Mouse (Mus musculus): ENCODE data around the gene Apbb1ip. TPM values are rescaled to one million over a fixed set of nuclear protein-coding genes. Genes with fewer than 3 reads are reported as not detected.
"Not testable (repeated sequence)": the region's sequence is repeated elsewhere in the genome, so short reads cannot be mapped to it uniquely, and the experiment has no call there.

The Apbb1ip gene
- polyA plus RNA-seq, 1 experiment from 2014 or later: 1.4 TPM

GRCm38 (mm10) chr2:22857501-22857900, 83.6 kb downstream of the Apbb1ip start:
- Histone ChIP-seq H3K9ac (no peak overlapping the region), H3K4me3 (no peak overlapping the region), H3K4me2 (replicated peaks) (no peak overlapping the region), H3K36me3 (no peaks in the 10 kb centered on the region), H3K27ac (no peak overlapping the region), H3K4me1 (no peaks in the 10 kb centered on the region), H3K27me3 (no peaks in the 10 kb centered on the region), H3K9me3 (no peaks in the 10 kb centered on the region)
- no peak for ATAC-seq (ENCODE audit: insufficient number of reproducible peaks, insufficient read depth, low FRiP score, low TSS enrichment)
- WGBS: 79% methylated on average over 3 of the region's 3 CpGs

- Histone ChIP-seq H3K4me3 (no peak overlapping the region), H3K27ac (no peak overlapping the region), H3K9ac (no peak overlapping the region), H3K4me1 (no peaks in the 10 kb centered on the region), H3K27me3 (no peaks in the 10 kb centered on the region), H3K9me3 (no peaks in the 10 kb centered on the region), H3K36me3 (no peaks in the 10 kb centered on the region), H3K4me2 (replicated peaks) (no peak overlapping the region)
- WGBS: 78% methylated on average over 2 of the region's 2 CpGs
- no peak for ATAC-seq (ENCODE audit: insufficient number of reproducible peaks, insufficient read depth, low FRiP score, low TSS enrichment)
Measured at GRCm38 (mm10) chr2:22862194-22862593, 88.3 kb downstream of the Apbb1ip start.

- not testable (repeated sequence) for H3K27me3 ChIP-seq; H3K9me3 ChIP-seq; H3K4me1 ChIP-seq; H3K9ac ChIP-seq; H3K4me3 ChIP-seq; H3K4me2 ChIP-seq (replicated peaks); H3K27ac ChIP-seq; H3K36me3 ChIP-seq
- whole genome bisulfite sequencing: 3% methylated on average over 6 of the region's 6 CpGs
- peak; percentile 80 for ATAC-seq (ENCODE audit: insufficient number of reproducible peaks, insufficient read depth, low FRiP score, low TSS enrichment)
Measured at GRCm38 (mm10) chr2:22864394-22865037, 90.6 kb downstream of the Apbb1ip start.

GRCm38 (mm10) chr2:22865818-22866217, 91.9 kb downstream of the Apbb1ip start:
- no peak for ATAC-seq (ENCODE audit: insufficient number of reproducible peaks, insufficient read depth, low FRiP score, low TSS enrichment)
- Histone ChIP-seq H3K36me3 (no peaks in the 10 kb centered on the region), H3K4me2 (replicated peaks) (no peak overlapping the region), H3K9ac (no peak overlapping the region), H3K27ac (no peak overlapping the region), H3K4me1 (no peaks in the 10 kb centered on the region), H3K9me3 (no peaks in the 10 kb centered on the region), H3K4me3 (no peak overlapping the region), H3K27me3 (no peaks in the 10 kb centered on the region)
- WGBS: 94% methylated on average over 1 of the region's 1 CpGs

- Histone ChIP-seq H3K4me2 (replicated peaks) (no peak overlapping the region), H3K4me3 (no peak overlapping the region), H3K36me3 (no peaks in the 10 kb centered on the region), H3K4me1 (no peaks in the 10 kb centered on the region), H3K27ac (no peak overlapping the region), H3K9ac (no peak overlapping the region), H3K9me3 (no peaks in the 10 kb centered on the region), H3K27me3 (no peaks in the 10 kb centered on the region)
- no peak for ATAC-seq (ENCODE audit: insufficient number of reproducible peaks, insufficient read depth, low FRiP score, low TSS enrichment)
- 71% methylated on average over 7 of the region's 7 CpGs for WGBS
Measured at GRCm38 (mm10) chr2:22866894-22867424, 93.1 kb downstream of the Apbb1ip start.

GRCm38 (mm10) chr2:22873159-22873558, 99.3 kb downstream of the Apbb1ip start:
- Histone ChIP-seq H3K4me2 (replicated peaks) (no peak overlapping the region), H3K27me3 (no peaks in the 10 kb centered on the region), H3K9ac (no peak overlapping the region), H3K36me3 (no peaks in the 10 kb centered on the region), H3K27ac (no peak overlapping the region), H3K4me3 (no peak overlapping the region), H3K9me3 (no peaks in the 10 kb centered on the region), H3K4me1 (no peaks in the 10 kb centered on the region)
- no peak for ATAC-seq (ENCODE audit: insufficient number of reproducible peaks, insufficient read depth, low FRiP score, low TSS enrichment)
- 88% methylated on average over 1 of the region's 1 CpGs for WGBS

GRCm38 (mm10) chr2:22874628-22875027, 100.7 kb downstream of the Apbb1ip start:
- Histone ChIP-seq H3K9ac (no peak overlapping the region), H3K27me3 (no peaks in the 10 kb centered on the region), H3K36me3 (no peaks in the 10 kb centered on the region), H3K9me3 (no peaks in the 10 kb centered on the region), H3K4me1 (no peaks in the 10 kb centered on the region), H3K4me3 (no peak overlapping the region), H3K4me2 (replicated peaks) (no peak overlapping the region), H3K27ac (no peak overlapping the region)
- 61% methylated on average over 10 of the region's 10 CpGs for WGBS
- ATAC-seq (ENCODE audit: insufficient number of reproducible peaks, insufficient read depth, low FRiP score, low TSS enrichment): no peak

GRCm38 (mm10) chr2:22876614-22877013, 102.7 kb downstream of the Apbb1ip start:
- H3K27ac ChIP-seq: no peak overlapping the region
- H3K4me1 ChIP-seq: no peaks in the 10 kb centered on the region
- no peak overlapping the region for H3K4me2 ChIP-seq (replicated peaks)
- H3K4me3 ChIP-seq: no peak overlapping the region
- ATAC-seq (ENCODE audit: insufficient number of reproducible peaks, insufficient read depth, low FRiP score, low TSS enrichment): no peak
- no peaks in the 10 kb centered on the region for H3K27me3 ChIP-seq
- H3K36me3 ChIP-seq: no peaks in the 10 kb centered on the region
- 83% methylated on average over 3 of the region's 3 CpGs for WGBS
- no peaks in the 10 kb centered on the region for H3K9me3 ChIP-seq
- H3K9ac ChIP-seq: no peak overlapping the region

GRCm38 (mm10) chr2:22878781-22879180, 104.9 kb downstream of the Apbb1ip start:
- Histone ChIP-seq H3K27ac (no peak overlapping the region), H3K4me2 (replicated peaks) (no peak overlapping the region), H3K36me3 (no peaks in the 10 kb centered on the region), H3K9me3 (no peaks in the 10 kb centered on the region), H3K4me3 (no peak overlapping the region), H3K27me3 (no peaks in the 10 kb centered on the region), H3K9ac (no peak overlapping the region), H3K4me1 (no peaks in the 10 kb centered on the region)
- ATAC-seq (ENCODE audit: insufficient number of reproducible peaks, insufficient read depth, low FRiP score, low TSS enrichment): no peak
- 35% methylated on average over 1 of the region's 1 CpGs for WGBS

GRCm38 (mm10) chr2:22880726-22881125, 106.8 kb downstream of the Apbb1ip start:
- 91% methylated on average over 3 of the region's 3 CpGs for WGBS
- not testable (repeated sequence) for H3K27me3 ChIP-seq; H3K36me3 ChIP-seq; H3K4me1 ChIP-seq; H3K4me3 ChIP-seq; H3K4me2 ChIP-seq (replicated peaks); ATAC-seq (ENCODE audit: insufficient number of reproducible peaks, insufficient read depth, low FRiP score, low TSS enrichment); H3K27ac ChIP-seq; H3K9ac ChIP-seq; H3K9me3 ChIP-seq

- Histone ChIP-seq H3K4me2 (replicated peaks) (peak overlapping the region; percentile 75), H3K9ac (peak overlapping the region; percentile 76), H3K4me3 (peak overlapping the region; percentile 93), H3K36me3 (no peaks in the 10 kb centered on the region), H3K4me1 (no peaks in the 10 kb centered on the region), H3K27ac (peak overlapping the region; percentile 47; the same call in 1 of the 2 replicates), H3K9me3 (no peaks in the 10 kb centered on the region), H3K27me3 (no peaks in the 10 kb centered on the region)
- WGBS: 26% methylated on average over 9 of the region's 9 CpGs
- peak; percentile 59 for ATAC-seq (ENCODE audit: insufficient number of reproducible peaks, insufficient read depth, low FRiP score, low TSS enrichment)
Measured at GRCm38 (mm10) chr2:22894932-22895281, 121.0 kb downstream of the Apbb1ip start.

- peak within 1 kb of the TSS; percentile 76 for H3K9ac ChIP-seq
- WGBS: under 1% methylated on average over 81 of the region's 81 CpGs
- peak within 1 kb of the TSS; percentile 75 for H3K4me2 ChIP-seq (replicated peaks)
- no peaks in the 10 kb centered on the region for H3K36me3 ChIP-seq
- no peaks in the 10 kb centered on the region for H3K4me1 ChIP-seq
- peak; percentile 94 for ATAC-seq (ENCODE audit: insufficient number of reproducible peaks, insufficient read depth, low FRiP score, low TSS enrichment)
- no peaks in the 10 kb centered on the region for H3K9me3 ChIP-seq
- peak within 1 kb of the TSS; percentile 47; the same call in 1 of the 2 replicates for H3K27ac ChIP-seq
- H3K4me3 ChIP-seq: peak within 1 kb of the TSS; percentile 93
- H3K27me3 ChIP-seq: no peaks in the 10 kb centered on the region
Measured at GRCm38 (mm10) chr2:22895282-22896273, 121.7 kb downstream of the Apbb1ip start, which contains the start of gene Pdss1. TSS of gene Pdss1 (plus strand) at chr2:22895522.
